8 mouse cellular contexts compared by ENCODE assay signal in the genomic region with DNA sequence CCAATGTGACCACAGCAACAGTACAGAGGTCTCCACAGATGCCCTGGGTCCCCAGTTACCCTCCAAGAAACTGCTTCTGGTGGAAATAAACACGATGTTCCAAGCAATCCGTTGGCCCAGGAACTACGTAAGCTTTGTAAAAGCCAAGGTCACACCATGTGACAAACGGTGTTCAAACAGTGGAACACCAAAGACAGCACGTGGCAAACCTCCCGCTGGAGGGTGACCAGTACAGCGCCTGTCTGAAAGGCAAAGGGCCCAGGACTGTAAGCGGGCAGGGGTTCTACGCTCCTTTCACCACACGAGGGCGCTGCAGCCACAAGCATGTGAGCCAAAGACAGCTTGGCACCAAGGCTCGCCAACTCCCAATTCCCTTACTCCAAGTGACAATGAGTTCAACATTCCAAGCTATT. TPM values are rescaled to one million over a fixed set of nuclear protein-coding genes. Genes with fewer than 3 reads are reported as not detected.
DNase-seq lines count a peak whose midpoint lies in the region; ATAC-seq and TF ChIP-seq lines count a peak whose summit lies in the region.

No protein-coding gene starts in this region.

- in situ Hi-C loops in CH12.LX (cut with MboI; ENCODE audit: low pct_ligation_motif_present, low pct_unique_long_range_greater_than_20kb, low sequenced_read_pairs) = no loop called here

- peak; percentile 92 for DNase-seq in CH12.LX (ENCODE audit: extremely low read depth)
- peak; percentile 77 for DNase-seq in c-Kit-positive CD71-positive TER-119-positive erythroid progenitor cells, embryonic 14.5 days (ENCODE audit: low spot score)
- peak; percentile 93 to 96 for DNase-seq in heart, postnatal 10 days
- DNase-seq in kidney, postnatal 4 days = peak; percentile 96
- peak; percentile 95 for DNase-seq in liver, postnatal 0 days

- H3K9me3 ChIP-seq in CH12.LX (replicated peaks; ENCODE audit: low read length) = no peaks in the 10 kb centered on the region
- no peaks in the 10 kb centered on the region for H3K9me3 ChIP-seq in forebrain, embryonic 13.5 days (replicated peaks)
- H3K9me3 ChIP-seq in liver, postnatal 0 days (ENCODE audit: low read length) = no peaks in the 10 kb centered on the region
- no peaks in the 10 kb centered on the region for H3K9me3 ChIP-seq in neural tube, embryonic 14.5 days (ENCODE audit: control insufficient read depth, low read length)

- dilution Hi-C loops in CH12.LX (cut with MboI; ENCODE audit: extremely low pct_ligation_motif_present, extremely low pct_unique_long_range_greater_than_20kb, low sequenced_read_pairs) = no loop called here

- H3K27ac ChIP-seq in CH12.LX (ENCODE audit: insufficient read depth, low read depth) = no peak overlapping the region
- H3K27ac ChIP-seq in forebrain, embryonic 13.5 days = no peak overlapping the region
- H3K27ac ChIP-seq in liver, postnatal 0 days (ENCODE audit: low read depth) = peak overlapping the region; percentile 96
- no peak overlapping the region for H3K27ac ChIP-seq in neural tube, embryonic 14.5 days (ENCODE audit: low read depth, low read length)
- H3K27ac ChIP-seq in testis, adult 2 months (ENCODE audit: control insufficient read depth, insufficient read depth, low read depth, low read length) = peak overlapping the region; percentile 19

- TF ChIP-seq CTCF in CH12.LX (conservative IDR thresholded peaks at IDR 0.05 in 1 of 2, IDR thresholded peaks at IDR 0.05 in 1 of 2; ENCODE audit: low read depth in 2 of 2, low read length in 2 of 2) = peak; percentile 76 to 94
- peak; percentile 99 for TF ChIP-seq CTCF in liver, postnatal 0 days (IDR thresholded peaks at IDR 0.05; ENCODE audit: low read depth)
- peak; percentile 99 for TF ChIP-seq CTCF in testis, adult 2 months (IDR thresholded peaks at IDR 0.05; ENCODE audit: control insufficient read depth, insufficient read depth, insufficient replicate concordance, low read depth, low read length)

- no peaks in the 10 kb centered on the region for H3K27me3 ChIP-seq in CH12.LX (replicated peaks)
- no peaks in the 10 kb centered on the region for H3K27me3 ChIP-seq in forebrain, embryonic 13.5 days
- H3K27me3 ChIP-seq in liver, postnatal 0 days (ENCODE audit: insufficient read depth, low read length) = no peaks in the 10 kb centered on the region
- H3K27me3 ChIP-seq in neural tube, embryonic 14.5 days (ENCODE audit: control insufficient read depth, insufficient read depth, low read length) = no peaks in the 10 kb centered on the region
- H3K27me3 ChIP-seq in testis, adult 2 months (ENCODE audit: control insufficient read depth, insufficient read depth, low read length) = no peaks in the 10 kb centered on the region

- no peak for TF ChIP-seq EP300 in CH12.LX (IDR thresholded peaks at IDR 0.05; ENCODE audit: low read length)
- peak; percentile 88 for TF ChIP-seq EP300 in liver, postnatal 0 days (IDR thresholded peaks at IDR 0.05; ENCODE audit: low read depth)

- intact Hi-C loops in heart, postnatal 10 days (cut with DNase I) = loop anchor here (2.0 kb wide), 4 partner anchors 20 to 362 kb away; a partner anchor contains a TSS

- TF ChIP-seq RAD21 in CH12.LX (IDR thresholded peaks at IDR 0.05; ENCODE audit: low read depth, low read length) = peak; percentile 86

- WGBS in forebrain, embryonic 13.5 days = 1% methylated on average over 12 of the region's 12 CpGs
- WGBS in liver, postnatal 0 days (ENCODE audit: insufficient replicate concordance) = 4% methylated on average over 12 of the region's 12 CpGs
- WGBS in neural tube, embryonic 14.5 days = 3% methylated on average over 12 of the region's 12 CpGs

- peak; percentile 84 for ATAC-seq in forebrain, embryonic 13.5 days
- peak; percentile 88 for ATAC-seq in liver, postnatal 0 days
- ATAC-seq in neural tube, embryonic 14.5 days (ENCODE audit: low read depth) = peak; percentile 87

- H3K4me1 ChIP-seq in CH12.LX (ENCODE audit: control insufficient read depth in 1 of 2, insufficient read depth in 2 of 2) = peaks cover 6 to 15% of the 10 kb centered on the region in 2 experiments
- peaks cover 14% of the 10 kb centered on the region for H3K4me1 ChIP-seq in forebrain, embryonic 13.5 days
- H3K4me1 ChIP-seq in liver, postnatal 0 days (ENCODE audit: insufficient read depth) = peaks cover 8% of the 10 kb centered on the region
- H3K4me1 ChIP-seq in neural tube, embryonic 14.5 days (ENCODE audit: control insufficient read depth, insufficient read depth, low read length) = no peaks in the 10 kb centered on the region
- H3K4me1 ChIP-seq in testis, adult 2 months (ENCODE audit: control insufficient read depth, insufficient read depth, low read length) = peaks cover 26% of the 10 kb centered on the region

- H3K36me3 ChIP-seq in CH12.LX (replicated peaks in 1 of 2; ENCODE audit: control insufficient read depth in 1 of 2, insufficient read depth in 1 of 2, low read length in 1 of 2) = peaks cover 10 to 54% of the 10 kb centered on the region in 2 experiments
- peaks cover 8% of the 10 kb centered on the region; the same call in 1 of the 2 replicates for H3K36me3 ChIP-seq in forebrain, embryonic 13.5 days (ENCODE audit: poor library complexity, severe bottlenecking)
- peaks cover 27% of the 10 kb centered on the region for H3K36me3 ChIP-seq in liver, postnatal 0 days (replicated peaks; ENCODE audit: insufficient read depth, low read length)
- H3K36me3 ChIP-seq in neural tube, embryonic 14.5 days (ENCODE audit: control insufficient read depth, insufficient read depth, low read length) = no peaks in the 10 kb centered on the region
- no peaks in the 10 kb centered on the region for H3K36me3 ChIP-seq in testis, adult 2 months (ENCODE audit: control insufficient read depth, insufficient read depth, low read length)

- peak overlapping the region; percentile 97 for H3K4me2 ChIP-seq in CH12.LX (ENCODE audit: insufficient read depth, low read depth, poor library complexity, severe bottlenecking)
- H3K4me2 ChIP-seq in forebrain, embryonic 13.5 days = peak overlapping the region; percentile 8; the same call in 1 of the 2 replicates
- peak overlapping the region; percentile 60 for H3K4me2 ChIP-seq in liver, postnatal 0 days (ENCODE audit: low read depth, low read length)
- H3K4me2 ChIP-seq in neural tube, embryonic 14.5 days (ENCODE audit: low read depth, low read length) = peak overlapping the region; percentile 23; the same call in 1 of the 2 replicates

- H3K79me2 ChIP-seq in CH12.LX (replicated peaks; ENCODE audit: control insufficient read depth, extremely low read depth, insufficient read depth, poor library complexity, severe bottlenecking) = no peaks in the 10 kb centered on the region

- H3K4me3 ChIP-seq in CH12.LX (replicated peaks in 1 of 3; ENCODE audit: low read depth in 2 of 3, low read length in 2 of 3, poor library complexity in 1 of 3) = peak overlapping the region in 1 of 3 experiments; percentile 34
- no peak overlapping the region for H3K4me3 ChIP-seq in forebrain, embryonic 13.5 days
- no peak overlapping the region for H3K4me3 ChIP-seq in liver, postnatal 0 days (ENCODE audit: low read depth, low read length)
- no peak overlapping the region for H3K4me3 ChIP-seq in neural tube, embryonic 14.5 days (ENCODE audit: low read depth, low read length)
- H3K4me3 ChIP-seq in testis, adult 2 months (ENCODE audit: control insufficient read depth, low read depth, low read length) = no peak overlapping the region

- TF ChIP-seq POLR2A in CH12.LX (IDR thresholded peaks at IDR 0.05; ENCODE audit: low read depth, low read length) = no peak
- no peak for TF ChIP-seq POLR2A in testis, adult 2 months (IDR thresholded peaks at IDR 0.05; ENCODE audit: control insufficient read depth, low read depth, low read length)

- H3K9ac ChIP-seq in CH12.LX (ENCODE audit: insufficient read depth, low read depth) = no peak overlapping the region
- H3K9ac ChIP-seq in forebrain, embryonic 13.5 days = no peak overlapping the region
- no peak overlapping the region; the same call in 1 of the 2 replicates for H3K9ac ChIP-seq in liver, postnatal 0 days (replicated peaks)
- H3K9ac ChIP-seq in neural tube, embryonic 14.5 days (replicated peaks; ENCODE audit: low read depth, low read length) = no peak overlapping the region

TF ChIP-seq in CH12.LX, 34 proteins besides CTCF, POLR2A, EP300 and RAD21 (continues in another document):
- TF ChIP-seq IRF4 (IDR thresholded peaks at IDR 0.05; ENCODE audit: low read depth, low read length) (peak; percentile 44; the same call in 1 of the 2 replicates), MAX (IDR thresholded peaks at IDR 0.05; ENCODE audit: low read length) (peak; percentile 99), TBP (conservative IDR thresholded peaks at IDR 0.05; ENCODE audit: low read depth, low read length) (no peak), JUN (IDR thresholded peaks at IDR 0.05; ENCODE audit: insufficient read depth, low read depth, low read length) (no peak)

RNA-seq across cellular contexts. Expression of a gene that starts 13.3 kb away (rescaled TPM):
- total RNA-seq in CH12.LX (2012; rRNA removed) = not detected in 2 replicates
- not detected in 2 replicates for total RNA-seq in CH12.LX (2014; rRNA removed)
- not detected in 2 replicates for polyA plus RNA-seq in CH12.LX (2012; ENCODE audit: insufficient read length, low read depth)
- 0.22 TPM in 1 of 2 replicates, not detected in the other for polyA plus RNA-seq in forebrain, embryonic 13.5 days (2015; fragmentation: Nextera tagmentation; extraction: Ambion mirVana)
- not detected for total RNA-seq in heart, postnatal 10 days (2021)
- 204 and 234 TPM in 2 replicates for polyA plus RNA-seq in liver, postnatal 0 days (2015; fragmentation: Nextera tagmentation; extraction: Ambion mirVana)
- 0.21 TPM in 1 of 2 replicates, not detected in the other for polyA plus RNA-seq in neural tube, embryonic 14.5 days (2014; fragmentation: Nextera tagmentation; extraction: Ambion mirVana)
- polyA plus RNA-seq in testis, adult 2 months (2012; rRNA removed) = 0.24 TPM in 1 of 2 replicates, not detected in the other

RNA-seq across cellular contexts. Expression of a gene that starts 21.8 kb away (rescaled TPM):
- 49.7 and 55.0 TPM in 2 replicates for total RNA-seq in CH12.LX (2012; rRNA removed)
- 54.8 and 63.5 TPM in 2 replicates for total RNA-seq in CH12.LX (2014; rRNA removed)
- polyA plus RNA-seq in CH12.LX (2012; ENCODE audit: insufficient read length, low read depth) = 129 and 155 TPM in 2 replicates
- 100 and 103 TPM in 2 replicates for polyA plus RNA-seq in forebrain, embryonic 13.5 days (2015; fragmentation: Nextera tagmentation; extraction: Ambion mirVana)
- total RNA-seq in heart, postnatal 10 days (2021) = 100 to 1,000 TPM; 151 to 155 TPM
- 608 and 698 TPM in 2 replicates for polyA plus RNA-seq in liver, postnatal 0 days (2015; fragmentation: Nextera tagmentation; extraction: Ambion mirVana)
- 108 and 125 TPM in 2 replicates for polyA plus RNA-seq in neural tube, embryonic 14.5 days (2014; fragmentation: Nextera tagmentation; extraction: Ambion mirVana)
- polyA plus RNA-seq in testis, adult 2 months (2012; rRNA removed) = 34.3 and 36.5 TPM in 2 replicates

RNA-seq across cellular contexts. Expression of a gene that starts 58.6 kb away (rescaled TPM):
- total RNA-seq in CH12.LX (2012; rRNA removed) (not detected in 2 replicates), CH12.LX (2014; rRNA removed) (not detected in 2 replicates)
- polyA plus RNA-seq in CH12.LX (2012; ENCODE audit: insufficient read length, low read depth) = not detected in 2 replicates
- polyA plus RNA-seq in forebrain, embryonic 13.5 days (2015; fragmentation: Nextera tagmentation; extraction: Ambion mirVana) = 0.89 and 1.0 TPM in 2 replicates
- total RNA-seq in heart, postnatal 10 days (2021) = 10 to 100 TPM; 30.8 to 37.5 TPM
- polyA plus RNA-seq in liver, postnatal 0 days (2015; fragmentation: Nextera tagmentation; extraction: Ambion mirVana) = 5.6 and 6.5 TPM in 2 replicates
- polyA plus RNA-seq in neural tube, embryonic 14.5 days (2014; fragmentation: Nextera tagmentation; extraction: Ambion mirVana) = 0.48 and 1.6 TPM in 2 replicates
- polyA plus RNA-seq in testis, adult 2 months (2012; rRNA removed) = 6.0 and 6.4 TPM in 2 replicates

Comparison
In these comparisons a context has a peak if more than half of its experiments do, and no peak if none do; other contexts are left out.
1. H3K27ac ChIP-seq: peak in liver, postnatal 0 days (single experiment) and testis, adult 2 months (single experiment); none in CH12.LX (single experiment), forebrain, embryonic 13.5 days (single experiment) and neural tube, embryonic 14.5 days (single experiment).
2. H3K4me2 ChIP-seq: peak in every context shown above with its lines; median percentile 97 in CH12.LX; 60 in liver, postnatal 0 days; 23 in neural tube, embryonic 14.5 days; 8 in forebrain, embryonic 13.5 days.
3. RNA of a gene that starts 13.3 kb away (polyA plus RNA-seq): 204 to 234 TPM in liver, postnatal 0 days; 0.22 TPM in forebrain, embryonic 13.5 days, 0.21 TPM in neural tube, embryonic 14.5 days, 0.24 TPM in testis, adult 2 months and not detected in CH12.LX; every median in the first group is over 100 times any median in the second.
4. Peak in every context shown above with its lines, with median percentiles within 50 percentile points of each other: DNase-seq, CTCF ChIP-seq and ATAC-seq.